Mouse (Mus musculus) heart, postnatal 0 days (tissue): Measurements from ENCODE around the gene Shisa9.

Experiments
- CTCF ChIP-seq: IDR thresholded peaks from 2 replicates; pipeline ENCODE4 v1.5.1; 2016; ENCODE audit warnings: antibody characterized with exemption, control low read depth, low read depth
- EP300 ChIP-seq: IDR thresholded peaks from 2 replicates; pipeline ENCODE4 v1.6.1; 2016; ENCODE audit warnings: antibody characterized with exemption, low read depth

DNA sequence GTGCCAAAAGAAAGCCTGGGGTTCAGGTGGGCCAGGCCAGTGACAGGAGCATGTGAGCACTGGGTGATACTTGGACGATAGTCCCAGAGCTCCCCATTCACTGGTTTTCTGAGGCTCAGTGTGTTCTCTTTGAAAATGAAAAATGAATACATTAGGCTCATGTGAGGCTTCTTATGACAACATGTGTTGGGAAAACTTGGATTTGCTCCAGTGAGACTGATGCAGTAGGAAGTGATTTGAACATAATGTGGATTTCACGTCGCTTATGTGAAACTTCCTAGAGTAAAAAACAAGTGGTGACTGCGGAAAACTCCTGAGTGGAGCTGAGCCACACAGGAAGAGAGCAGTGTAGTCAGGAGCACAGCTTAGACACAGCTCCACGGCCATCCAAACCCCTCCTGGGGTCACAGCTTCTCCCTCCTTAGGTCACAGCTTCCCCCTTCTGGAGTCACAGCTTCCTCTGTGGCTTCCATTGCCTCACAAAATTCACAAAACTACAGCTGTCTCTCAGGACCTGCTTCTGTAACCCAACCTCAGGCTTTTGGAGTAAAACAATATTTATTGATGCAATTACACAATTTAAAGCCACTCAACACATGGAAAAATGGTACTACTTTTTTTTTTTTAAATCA lies 106.8 kb downstream of the Shisa9 start:
- no peak for TF ChIP-seq CTCF
- no peak for TF ChIP-seq EP300
